Mouse (Mus musculus) heart, adult 2 months (tissue): Measurements from ENCODE around the gene Ccdc96.

Experiments
- CTCF ChIP-seq: fragments of 200-600 bp; IDR thresholded peaks from 2 replicates; pipeline ENCODE4 v1.8.1; 2022; ENCODE audit warnings: antibody characterized with exemption, mild to moderate bottlenecking, moderate library complexity
- POLR2A ChIP-seq: fragments of 200-500 bp; IDR thresholded peaks from 2 replicates; pipeline ENCODE4 v1.6.1; 2011; ENCODE audit warnings: mild to moderate bottlenecking, low read depth, low read length, control low read depth; ENCODE audit not compliant: insufficient read depth

GRCm38 (mm10) chr5:36477486-36477885, 6.9 kb upstream of the Ccdc96 start:
- TF ChIP-seq POLR2A (no peak), CTCF (no peak)
